Mouse (Mus musculus): Measurements from ENCODE around the gene Ccdc50. TPM values are rescaled to one million over a fixed set of nuclear protein-coding genes. Genes with fewer than 3 reads are reported as not detected.

Gene Ccdc50
- polyA plus RNA-seq (2012; rRNA removed), result 8.6 and 10.5 TPM in 2 replicates

DNA sequence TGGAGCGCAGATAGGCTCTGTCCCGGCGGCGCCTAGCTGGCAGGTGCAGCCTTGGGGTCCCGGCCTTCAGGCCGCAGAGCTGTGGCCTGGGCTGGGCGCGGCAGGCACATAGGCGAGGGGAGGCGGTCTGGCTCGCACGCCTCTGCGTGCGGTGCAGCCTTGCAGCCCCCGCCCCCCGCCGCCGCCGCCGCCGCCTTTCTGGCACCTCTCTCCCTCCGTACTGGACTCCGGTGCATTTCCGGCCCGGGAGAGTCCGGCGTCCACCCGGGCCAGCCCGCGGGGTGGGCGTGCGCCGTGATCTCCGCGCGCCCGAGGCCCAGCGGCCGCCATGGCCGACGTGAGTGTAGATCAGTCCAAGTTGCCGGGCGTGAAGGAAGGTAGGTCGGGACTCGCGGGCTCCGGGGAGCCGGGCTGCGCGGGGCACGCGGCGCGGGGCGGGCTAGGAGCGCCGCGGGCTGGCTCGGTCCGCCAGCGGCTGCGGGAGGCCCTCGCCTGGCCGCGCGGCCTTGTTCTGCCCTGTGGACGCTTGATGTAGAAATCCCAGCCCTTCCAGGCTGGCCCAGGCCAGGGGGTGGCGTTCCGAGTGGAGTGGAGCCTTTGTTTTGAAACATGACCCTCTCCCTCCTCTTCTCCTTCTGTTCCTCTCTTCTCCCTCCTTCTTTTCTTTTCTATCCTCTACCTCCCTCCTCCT lies at the start of gene Ccdc50:
TSS of gene Ccdc50 (plus strand) at position 109 of the 691 bp plus-strand sequence.

GRCm38 (mm10) chr16:27370191-27370590 lies 18.5 kb upstream of the Ccdc50 start, which contains the start of gene Uts2b:
Gene Uts2b (minus strand): TSS chr16:27370239.

Other genes with a start within 250 kb of the Ccdc50 start
- not detected in 2 replicates for gene Ostn, start 81.4 kb upstream of the Ccdc50 start, polyA plus RNA-seq (2012; rRNA removed)
- not detected in 2 replicates for gene Uts2b, start 18.6 kb upstream of the Ccdc50 start, polyA plus RNA-seq (2012; rRNA removed)